Mouse (Mus musculus): Measurements from ENCODE around the gene Phkg2. TPM values are rescaled to one million over a fixed set of nuclear protein-coding genes. Genes with fewer than 3 reads are reported as not detected.
"Not testable (repeated sequence)": the region's sequence is repeated elsewhere in the genome, so short reads cannot be mapped to it uniquely, and the experiment has no call there.

Gene Phkg2
- polyA plus RNA-seq, 1 experiment from 2014 or later: 49.1 TPM

GRCm38 (mm10) chr7:127611011-127611410 lies 37.9 kb downstream of the Phkg2 start:
- H3K27me3 ChIP-seq: no peaks in the 10 kb centered on the region
- H3K9me3 ChIP-seq (replicated peaks): no peaks in the 10 kb centered on the region
- no peak overlapping the region for H3K4me2 ChIP-seq (replicated peaks)
- WGBS: 97% methylated on average over 29 of the region's 29 CpGs
- no peak overlapping the region for H3K27ac ChIP-seq
- no peak overlapping the region for H3K9ac ChIP-seq
- H3K4me3 ChIP-seq: no peak overlapping the region
- peaks cover 12% of the 10 kb centered on the region for H3K4me1 ChIP-seq
- ATAC-seq (ENCODE audit: low FRiP score): no peak
- H3K36me3 ChIP-seq: peaks cover 69% of the 10 kb centered on the region

GRCm38 (mm10) chr7:127611561-127611960 lies 38.4 kb downstream of the Phkg2 start:
- H3K4me3 ChIP-seq: no peak overlapping the region
- H3K9ac ChIP-seq: no peak overlapping the region

GRCm38 (mm10) chr7:127613501-127613900 lies 40.4 kb downstream of the Phkg2 start:
- Histone ChIP-seq H3K4me2 (replicated peaks) (peak overlapping the region; percentile 82), H3K4me1 (peaks cover 26% of the 10 kb centered on the region), H3K27ac (no peak overlapping the region), H3K27me3 (no peaks in the 10 kb centered on the region), H3K9ac (peak overlapping the region; percentile 98), H3K36me3 (peaks cover 44% of the 10 kb centered on the region), H3K4me3 (peak overlapping the region; percentile 100), H3K9me3 (replicated peaks) (no peaks in the 10 kb centered on the region)
- whole genome bisulfite sequencing: 79% methylated on average over 8 of the region's 8 CpGs
- ATAC-seq (ENCODE audit: low FRiP score): no peak

More at GRCm38 (mm10) chr7:127611561-127611960, 38.4 kb downstream of the Phkg2 start:
- H3K4me1 ChIP-seq: peaks cover 17% of the 10 kb centered on the region
- peaks cover 64% of the 10 kb centered on the region for H3K36me3 ChIP-seq
- H3K9me3 ChIP-seq (replicated peaks): no peaks in the 10 kb centered on the region
- WGBS: 96% methylated on average over 26 of the region's 26 CpGs
- no peaks in the 10 kb centered on the region for H3K27me3 ChIP-seq
- no peak overlapping the region for H3K27ac ChIP-seq
- H3K4me2 ChIP-seq (replicated peaks): no peak overlapping the region
- no peak for ATAC-seq (ENCODE audit: low FRiP score)

DNA sequence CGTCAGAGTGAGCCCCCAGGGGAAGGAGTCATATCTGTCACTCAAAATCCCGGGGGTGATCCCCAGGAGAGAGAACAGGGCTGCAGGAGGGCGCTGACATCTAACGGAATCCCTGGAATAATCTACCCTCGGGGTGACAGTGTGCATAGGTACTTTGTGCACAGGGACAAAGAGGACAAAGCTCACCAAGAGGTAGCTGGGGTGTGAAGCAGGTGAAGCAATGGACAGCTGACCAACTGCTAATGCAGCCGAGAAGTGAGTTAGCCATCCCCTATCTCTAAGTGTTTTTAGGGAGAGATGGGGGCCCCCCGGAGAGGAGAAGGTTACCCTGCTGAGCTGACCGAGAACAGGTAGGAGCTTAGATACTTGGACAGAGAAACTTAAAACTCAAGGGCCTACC lies 41.0 kb downstream of the Phkg2 start:
- peaks cover 39% of the 10 kb centered on the region for H3K36me3 ChIP-seq
- peaks cover 26% of the 10 kb centered on the region for H3K4me1 ChIP-seq
- H3K27me3 ChIP-seq: no peaks in the 10 kb centered on the region
- no peak for ATAC-seq (ENCODE audit: low FRiP score)
- peak overlapping the region; percentile 98 for H3K9ac ChIP-seq
- 25% methylated on average over 8 of the region's 8 CpGs for WGBS
- peak overlapping the region; percentile 87; the same call in 1 of the 2 replicates for H3K27ac ChIP-seq
- H3K4me2 ChIP-seq (replicated peaks): peak overlapping the region; percentile 82
- no peaks in the 10 kb centered on the region for H3K9me3 ChIP-seq (replicated peaks)
- H3K4me3 ChIP-seq: peak overlapping the region; percentile 100

DNA sequence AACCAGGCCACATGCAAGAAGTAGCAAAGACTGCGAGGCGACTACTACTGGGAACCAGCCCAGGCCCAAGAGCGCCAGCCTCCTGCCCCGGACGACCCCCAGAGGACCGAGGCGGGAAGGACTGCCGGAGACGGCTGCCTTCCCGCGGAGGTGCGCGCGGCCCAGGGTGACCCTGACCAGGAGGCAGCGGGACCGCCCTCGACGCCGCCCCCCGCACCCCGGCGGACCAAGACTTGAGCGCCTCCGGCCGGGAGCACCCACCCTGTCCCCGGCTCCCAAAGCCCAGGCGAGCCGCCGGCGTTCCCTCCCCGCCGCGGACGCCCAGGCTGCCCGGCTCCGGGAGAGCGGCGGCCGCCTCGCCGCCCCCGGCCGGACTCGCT lies 41.4 kb downstream of the Phkg2 start:
- H3K27ac ChIP-seq: peak overlapping the region; percentile 87
- peaks cover 26% of the 10 kb centered on the region for H3K4me1 ChIP-seq
- no peaks in the 10 kb centered on the region for H3K9me3 ChIP-seq (replicated peaks)
- peak overlapping the region; percentile 98 for H3K9ac ChIP-seq
- ATAC-seq (ENCODE audit: low FRiP score): no peak; the same call in 1 of the 2 replicates
- WGBS: 0% methylated on average over 14 of the region's 44 CpGs
- H3K4me2 ChIP-seq (replicated peaks): peak overlapping the region; percentile 82
- H3K4me3 ChIP-seq: peak overlapping the region; percentile 100
- H3K27me3 ChIP-seq: no peaks in the 10 kb centered on the region
- peaks cover 34% of the 10 kb centered on the region for H3K36me3 ChIP-seq

GRCm38 (mm10) chr7:127614891-127615843 lies 42.0 kb downstream of the Phkg2 start, which contains the start of gene Zfp629:
TSS of gene Zfp629 (minus strand) at chr7:127615797.
- Histone ChIP-seq H3K9ac (peak within 1 kb of the TSS; percentile 98), H3K36me3 (peaks cover 28% of the 10 kb centered on the region), H3K4me1 (peaks cover 26% of the 10 kb centered on the region), H3K27ac (peak within 1 kb of the TSS; percentile 87), H3K9me3 (replicated peaks) (no peaks in the 10 kb centered on the region), H3K4me2 (replicated peaks) (peak within 1 kb of the TSS; percentile 82), H3K4me3 (peak within 1 kb of the TSS; percentile 100), H3K27me3 (no peaks in the 10 kb centered on the region)
- ATAC-seq (ENCODE audit: low FRiP score): peak; percentile 94
- under 1% methylated on average over 43 of the region's 50 CpGs for WGBS

DNA sequence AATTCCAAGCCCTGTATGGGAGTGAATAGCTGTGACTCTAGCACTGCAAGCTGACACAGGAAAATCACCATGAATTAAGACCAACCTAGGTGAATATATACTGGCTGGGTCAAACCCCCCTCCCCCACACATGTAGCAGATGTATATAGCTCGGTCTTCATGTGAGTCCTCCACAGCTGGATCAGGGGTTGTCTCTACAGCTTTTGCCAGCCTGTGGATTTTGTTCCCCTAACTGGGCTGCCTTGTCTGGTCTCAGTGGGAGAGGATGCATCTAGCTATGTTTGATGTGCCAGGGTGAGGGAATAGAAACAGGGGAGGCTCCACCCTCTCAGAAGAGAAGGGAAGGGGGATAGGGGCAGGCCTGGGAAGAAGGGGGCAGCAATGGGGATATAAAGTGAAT lies 43.2 kb downstream of the Phkg2 start:
- no peak for ATAC-seq (ENCODE audit: low FRiP score)

GRCm38 (mm10) chr7:127616881-127617280 lies 43.7 kb downstream of the Phkg2 start:
- Histone ChIP-seq H3K9ac (no peak overlapping the region), H3K4me3 (no peak overlapping the region), H3K9me3 (replicated peaks) (no peaks in the 10 kb centered on the region), H3K4me1 (peaks cover 26% of the 10 kb centered on the region), H3K36me3 (peaks cover 11% of the 10 kb centered on the region), H3K4me2 (replicated peaks) (no peak overlapping the region), H3K27ac (no peak overlapping the region), H3K27me3 (no peaks in the 10 kb centered on the region)
- 72% methylated on average over 1 of the region's 1 CpGs for WGBS
- ATAC-seq (ENCODE audit: low FRiP score): no peak

More for the DNA sequence above, 43.2 kb downstream of the Phkg2 start:
- Histone ChIP-seq H3K9ac (peak overlapping the region; percentile 32; the same call in 1 of the 2 replicates), H3K4me2 (replicated peaks) (peak overlapping the region; percentile 82), H3K27ac (no peak overlapping the region), H3K36me3 (peaks cover 16% of the 10 kb centered on the region), H3K4me1 (peaks cover 26% of the 10 kb centered on the region), H3K9me3 (replicated peaks) (no peaks in the 10 kb centered on the region), H3K27me3 (no peaks in the 10 kb centered on the region), H3K4me3 (peak overlapping the region; percentile 100)
- 71% methylated on average over 1 of the region's 1 CpGs for WGBS

- H3K4me3 ChIP-seq: no peak overlapping the region
- no peak overlapping the region for H3K4me2 ChIP-seq (replicated peaks)
- no peak overlapping the region for H3K27ac ChIP-seq
- no peaks in the 10 kb centered on the region for H3K27me3 ChIP-seq
- H3K9ac ChIP-seq: no peak overlapping the region
- H3K9me3 ChIP-seq (replicated peaks): no peaks in the 10 kb centered on the region
- ATAC-seq (ENCODE audit: low FRiP score): no peak
- peaks cover 26% of the 10 kb centered on the region for H3K4me1 ChIP-seq
- WGBS: 40% methylated on average over 2 of the region's 2 CpGs
- H3K36me3 ChIP-seq: no peaks in the 10 kb centered on the region
Observed at GRCm38 (mm10) chr7:127617962-127618361, 44.8 kb downstream of the Phkg2 start.

DNA sequence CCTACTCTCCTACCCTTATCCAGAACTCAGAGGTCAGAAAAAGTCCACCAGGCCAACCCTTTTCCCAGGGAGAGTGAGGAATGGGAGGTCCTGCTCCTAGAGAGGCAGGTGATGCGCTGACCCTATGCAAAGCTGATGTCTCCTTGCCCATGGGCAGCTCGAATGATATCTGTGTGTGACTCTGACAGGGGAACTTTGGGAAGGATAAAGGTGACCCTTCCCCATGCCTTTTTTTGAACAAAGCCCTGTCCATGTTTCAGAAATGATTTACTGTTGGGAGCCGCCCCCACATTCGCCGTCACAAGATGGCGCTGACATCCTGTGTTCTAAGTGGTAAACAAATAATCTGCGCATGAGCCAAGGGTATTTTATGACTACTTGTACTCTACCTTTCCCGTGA lies 45.3 kb downstream of the Phkg2 start:
- ATAC-seq (ENCODE audit: low FRiP score); H3K27ac ChIP-seq; H3K4me2 ChIP-seq (replicated peaks); H3K9me3 ChIP-seq (replicated peaks); H3K27me3 ChIP-seq; H3K36me3 ChIP-seq; H3K9ac ChIP-seq; H3K4me3 ChIP-seq: not testable (repeated sequence)
- WGBS: 83% methylated on average over 7 of the region's 8 CpGs
- H3K4me1 ChIP-seq: peaks cover 26% of the 10 kb centered on the region

GRCm38 (mm10) chr7:127626039-127626438 lies 52.9 kb downstream of the Phkg2 start:
- Histone ChIP-seq H3K27me3 (no peaks in the 10 kb centered on the region), H3K9me3 (replicated peaks) (no peaks in the 10 kb centered on the region), H3K27ac (no peak overlapping the region), H3K4me1 (no peaks in the 10 kb centered on the region), H3K36me3 (no peaks in the 10 kb centered on the region), H3K9ac (no peak overlapping the region), H3K4me3 (no peak overlapping the region), H3K4me2 (replicated peaks) (no peak overlapping the region)
- no peak for ATAC-seq (ENCODE audit: low FRiP score)
- 96% methylated on average over 7 of the region's 7 CpGs for WGBS

GRCm38 (mm10) chr7:127626471-127626870 lies 53.3 kb downstream of the Phkg2 start:
- no peak overlapping the region for H3K27ac ChIP-seq
- no peaks in the 10 kb centered on the region for H3K27me3 ChIP-seq
- H3K4me3 ChIP-seq: no peak overlapping the region
- ATAC-seq (ENCODE audit: low FRiP score): no peak
- no peak overlapping the region for H3K4me2 ChIP-seq (replicated peaks)
- 93% methylated on average over 4 of the region's 4 CpGs for WGBS
- H3K4me1 ChIP-seq: no peaks in the 10 kb centered on the region
- H3K9ac ChIP-seq: no peak overlapping the region
- no peaks in the 10 kb centered on the region for H3K9me3 ChIP-seq (replicated peaks)
- no peaks in the 10 kb centered on the region for H3K36me3 ChIP-seq
